Mouse (Mus musculus): ENCODE data around the gene F5.

DNA sequence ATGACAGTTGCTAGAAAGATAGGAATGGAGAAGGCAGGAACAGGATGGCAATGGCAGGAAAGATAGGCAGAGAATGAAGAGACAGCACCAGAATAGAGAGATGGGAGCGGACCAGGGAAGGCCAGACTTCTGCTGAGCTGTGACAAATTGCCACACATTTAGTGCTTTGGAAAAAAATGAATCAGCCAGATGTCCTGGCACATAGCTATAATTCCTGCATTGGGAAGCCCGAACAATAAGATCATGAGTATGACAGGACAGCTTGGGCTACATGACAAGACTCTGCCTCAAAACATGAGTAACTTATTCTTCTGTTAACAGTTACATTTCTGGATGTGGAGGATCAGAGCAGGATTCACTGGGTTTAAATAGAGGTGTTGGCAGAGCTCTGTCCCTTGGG, 8.1 kb downstream of the F5 start:
- TF ChIP-seq POLR2A (IDR thresholded peaks at IDR 0.05; ENCODE audit: control insufficient read depth, extremely low read depth, insufficient read depth, low read length, poor library complexity): no peak
- TF ChIP-seq CTCF (IDR thresholded peaks at IDR 0.05; ENCODE audit: borderline replicate concordance, control insufficient read depth, extremely low read depth, insufficient read depth, low read length, poor library complexity): no peak

Measured in thymus, adult 2 months (tissue).